Comparison of ENCODE assay signal across 14 mouse cellular contexts in the genomic region with DNA sequence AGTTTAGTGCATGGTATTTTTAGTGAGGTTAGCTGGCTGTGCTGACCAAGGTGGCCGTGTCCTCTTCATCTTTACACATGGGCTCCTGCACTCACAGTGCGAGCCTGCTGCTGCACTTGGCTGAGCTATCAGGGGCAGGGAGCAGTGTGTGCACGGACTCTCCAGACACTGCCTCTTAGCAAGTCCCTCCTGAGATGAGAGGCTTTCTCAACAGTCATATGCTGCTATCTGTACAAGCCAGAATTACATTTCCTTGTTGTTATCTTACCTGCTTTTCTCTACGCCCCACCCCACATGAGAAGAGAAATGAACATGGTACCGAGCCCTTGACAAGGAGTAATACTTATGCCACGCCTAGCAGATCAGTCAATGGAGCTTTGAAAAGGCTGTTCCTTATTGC. TPM values are rescaled to one million over a fixed set of nuclear protein-coding genes. Genes with fewer than 3 reads are reported as not detected.
DNase-seq lines count a peak whose midpoint lies in the region; ATAC-seq and TF ChIP-seq lines count a peak whose summit lies in the region.
"Had no signal": no experiment of that assay in that cellular context is flagged by ENCODE, and none has a peak within 500 bp of the region (broad histone marks: within the 10 kb centered on the region; RNA-seq: fewer than 3 reads in every experiment).

No protein-coding gene starts in this region.

- H3K79me2 ChIP-seq in MEL (ENCODE audit: control insufficient read depth, insufficient read depth, low read length, poor library complexity) = peaks cover 21% of the 10 kb centered on the region

- H3K36me3 ChIP-seq in MEL (ENCODE audit: control insufficient read depth in 1 of 2, insufficient read depth in 2 of 2, low read length in 2 of 2) = peaks cover 44 to 67% of the 10 kb centered on the region in 2 experiments
- H3K36me3 ChIP-seq in liver, embryonic 11.5 days (ENCODE audit: control insufficient read depth, insufficient read depth, low read length) = peaks cover 51% of the 10 kb centered on the region
- peaks cover 22% of the 10 kb centered on the region for H3K36me3 ChIP-seq in small intestine, adult 2 months (ENCODE audit: control insufficient read depth, insufficient read depth, low read length)
- H3K36me3 ChIP-seq in hindbrain, embryonic 13.5 days = peaks cover 61% of the 10 kb centered on the region

- peak in 1 of 2 experiments; percentile 61; a peak in 2 of 4 replicates for TF ChIP-seq POLR2A in MEL (IDR thresholded peaks at IDR 0.05; ENCODE audit: control insufficient read depth in 1 of 2, insufficient read depth in 1 of 2, low read depth in 1 of 2, low read length in 2 of 2, poor library complexity in 1 of 2)
- TF ChIP-seq POLR2A in small intestine, adult 2 months (IDR thresholded peaks at IDR 0.05; ENCODE audit: low read depth, low read length) = no peak

- TF ChIP-seq EP300 in MEL (IDR thresholded peaks at IDR 0.05; ENCODE audit: low read depth in 1 of 2, low read length in 2 of 2) = peak; percentile 82 to 91

- no peaks in the 10 kb centered on the region for H3K9me3 ChIP-seq in MEL (replicated peaks; ENCODE audit: insufficient read depth, low read length)
- peaks cover 3% of the 10 kb centered on the region; the same call in 1 of the 2 replicates for H3K9me3 ChIP-seq in liver, embryonic 11.5 days (ENCODE audit: control insufficient read depth, low read length)
- H3K9me3 ChIP-seq in hindbrain, embryonic 13.5 days = no peaks in the 10 kb centered on the region
- H3K9me3 ChIP-seq: neural tube, embryonic 13.5 days had no signal

- no peak overlapping the region for H3K4me3 ChIP-seq in MEL (ENCODE audit: control insufficient read depth in 1 of 2, insufficient read depth in 1 of 2, low read depth in 2 of 2, low read length in 2 of 2)
- no peak overlapping the region; the same call in 1 of the 2 replicates for H3K4me3 ChIP-seq in liver, embryonic 11.5 days (ENCODE audit: low read depth, low read length)
- H3K4me3 ChIP-seq in small intestine, adult 2 months (ENCODE audit: low read depth, low read length) = no peak overlapping the region
- no peak overlapping the region for H3K4me3 ChIP-seq in hindbrain, embryonic 13.5 days
- H3K4me3 ChIP-seq: left cerebral cortex, adult 2 months; midbrain, embryonic 10.5 days; neural tube, embryonic 13.5 days had no signal

- ATAC-seq in common myeloid progenitor, adult 5-6 weeks (replicated peaks; ENCODE audit: low read depth, poor library complexity, severe bottlenecking) = peak; percentile 77
- ATAC-seq in liver, embryonic 11.5 days (replicated peaks; ENCODE audit: low FRiP score) = peak; percentile 99
- no peak for ATAC-seq in hindbrain, embryonic 13.5 days (ENCODE audit: low FRiP score)
- ATAC-seq: lung, postnatal 0 days had no signal

- peak; percentile 90 for DNase-seq in MEL (ENCODE audit: low read depth, low spot score)
- no peak for DNase-seq in liver, embryonic 11.5 days (ENCODE audit: low spot score)
- no peak for DNase-seq in adrenal gland, postnatal 25 days
- DNase-seq in right cerebral cortex, adult 18-20 months = no peak
- DNase-seq: adrenal gland, adult 8-10 months; cerebellum, adult 9-11 months; gastrocnemius, postnatal 25 days had no signal

- peak overlapping the region; percentile 54 for H3K4me2 ChIP-seq in liver, embryonic 11.5 days
- no peak overlapping the region for H3K4me2 ChIP-seq in hindbrain, embryonic 13.5 days
- H3K4me2 ChIP-seq: neural tube, embryonic 13.5 days had no signal

- 47% methylated on average over 6 of the region's 6 CpGs for WGBS in liver, embryonic 11.5 days
- WGBS in small intestine, adult 2 months = 31% methylated on average over 6 of the region's 6 CpGs
- 97% methylated on average over 6 of the region's 6 CpGs for WGBS in hindbrain, embryonic 13.5 days

- TF ChIP-seq CTCF in MEL (IDR thresholded peaks at IDR 0.05 in 2 of 3, conservative IDR thresholded peaks at IDR 0.05 in 1 of 3; ENCODE audit: control insufficient read depth in 1 of 3, insufficient read depth in 1 of 3, low read depth in 2 of 3, low read length in 3 of 3, poor library complexity in 1 of 3, severe bottlenecking in 1 of 3) = no peak
- no peak for TF ChIP-seq CTCF in small intestine, adult 2 months (IDR thresholded peaks at IDR 0.05; ENCODE audit: extremely low read depth, insufficient read length, insufficient replicate concordance, low read depth, low read length)

- H3K4me1 ChIP-seq in MEL (ENCODE audit: control insufficient read depth in 1 of 2, insufficient read depth in 2 of 2, low read length in 2 of 2) = peaks cover 19 to 21% of the 10 kb centered on the region in 2 experiments
- H3K4me1 ChIP-seq in liver, embryonic 11.5 days (replicated peaks; ENCODE audit: control insufficient read depth, insufficient read depth, low read length) = peaks cover 26% of the 10 kb centered on the region
- peaks cover 23% of the 10 kb centered on the region for H3K4me1 ChIP-seq in small intestine, adult 2 months (ENCODE audit: control insufficient read depth, insufficient read depth, insufficient read length, low read length)
- no peaks in the 10 kb centered on the region for H3K4me1 ChIP-seq in hindbrain, embryonic 13.5 days (replicated peaks)
- H3K4me1 ChIP-seq: midbrain, embryonic 10.5 days; neural tube, embryonic 13.5 days had no signal

- no peak for TF ChIP-seq RAD21 in MEL (IDR thresholded peaks at IDR 0.05; ENCODE audit: low read depth, low read length)

- no peak overlapping the region; the same call in 1 of the 2 replicates for H3K9ac ChIP-seq in MEL (ENCODE audit: control insufficient read depth, low read depth, low read length, poor library complexity, severe bottlenecking)
- no peak overlapping the region for H3K9ac ChIP-seq in liver, embryonic 11.5 days (ENCODE audit: low read depth, low read length)
- no peak overlapping the region for H3K9ac ChIP-seq in hindbrain, embryonic 13.5 days
- H3K9ac ChIP-seq: neural tube, embryonic 13.5 days had no signal

- H3K27me3 ChIP-seq in MEL (ENCODE audit: control insufficient read depth in 1 of 2, insufficient read depth in 2 of 2, low read length in 2 of 2) = no peaks in the 10 kb centered on the region
- H3K27me3 ChIP-seq in liver, embryonic 11.5 days (replicated peaks; ENCODE audit: control insufficient read depth, insufficient read depth, low read length) = no peaks in the 10 kb centered on the region
- H3K27me3 ChIP-seq in small intestine, adult 2 months (ENCODE audit: control insufficient read depth, insufficient read depth, low read length) = no peaks in the 10 kb centered on the region
- no peaks in the 10 kb centered on the region for H3K27me3 ChIP-seq in hindbrain, embryonic 13.5 days
- H3K27me3 ChIP-seq: neural tube, embryonic 13.5 days had no signal

- peak overlapping the region; percentile 68 for H3K27ac ChIP-seq in MEL (ENCODE audit: control insufficient read depth, low read depth, low read length)
- peak overlapping the region; percentile 86 for H3K27ac ChIP-seq in liver, embryonic 11.5 days (ENCODE audit: low read depth, low read length)
- H3K27ac ChIP-seq in small intestine, adult 2 months (ENCODE audit: insufficient read depth, low read depth, low read length) = peak overlapping the region; percentile 96
- H3K27ac ChIP-seq in hindbrain, embryonic 13.5 days = no peak overlapping the region
- H3K27ac ChIP-seq: left cerebral cortex, adult 2 months; midbrain, embryonic 10.5 days; neural tube, embryonic 13.5 days had no signal

TF ChIP-seq in MEL, 35 proteins besides CTCF, POLR2A, EP300 and RAD21 (continues in another document):
- TF ChIP-seq BHLHE40 (IDR thresholded peaks at IDR 0.05; ENCODE audit: borderline replicate concordance, low read depth, low read length) = no peak
- TF ChIP-seq POLR2AphosphoS2 (IDR thresholded peaks at IDR 0.05; ENCODE audit: low read length) = no peak
- TF ChIP-seq MAZ (IDR thresholded peaks at IDR 0.05; ENCODE audit: low read depth, low read length) = no peak
- TF ChIP-seq ZC3H11A (IDR thresholded peaks at IDR 0.05; ENCODE audit: low read depth, low read length) = no peak
- no peak for TF ChIP-seq POLR2AphosphoS5 (IDR thresholded peaks at IDR 0.05; ENCODE audit: borderline replicate concordance, low read depth, low read length)
- peak; percentile 72 for TF ChIP-seq MYC (IDR thresholded peaks at IDR 0.05; ENCODE audit: low read depth, low read length)
- no peak for TF ChIP-seq ZKSCAN1 (IDR thresholded peaks at IDR 0.05; ENCODE audit: low read depth, low read length)
- TF ChIP-seq RCOR1 (IDR thresholded peaks at IDR 0.05; ENCODE audit: low read depth, low read length) = no peak; the same call in 1 of the 2 replicates
- no peak for TF ChIP-seq HCFC1 (IDR thresholded peaks at IDR 0.05; ENCODE audit: low read depth, low read length)
- 0 out of 2 replicates have a peak, but pooled peaks have one; percentile 47 for TF ChIP-seq ELF1 (IDR thresholded peaks at IDR 0.05; ENCODE audit: low read depth, low read length)
- TF ChIP-seq MAX (IDR thresholded peaks at IDR 0.05; ENCODE audit: low read length) = peak; percentile 31; the same call in 1 of the 2 replicates
- TF ChIP-seq MYB (IDR thresholded peaks at IDR 0.05; ENCODE audit: low read depth, low read length) = peak; percentile 49; the same call in 1 of the 2 replicates
- TF ChIP-seq MAFK (IDR thresholded peaks at IDR 0.05; ENCODE audit: borderline replicate concordance, low read depth, low read length) = no peak
- TF ChIP-seq TCF12 (IDR thresholded peaks at IDR 0.05; ENCODE audit: low read depth, low read length) = peak; percentile 86
- TF ChIP-seq SIN3A (IDR thresholded peaks at IDR 0.05; ENCODE audit: low read length) = peak; percentile 71

RNA-seq across cellular contexts. Expression of a gene that starts 25.4 kb away (rescaled TPM):
- 192 and 256 TPM in 2 replicates for total RNA-seq in MEL (2012; rRNA removed)
- polyA plus RNA-seq in MEL (2012; ENCODE audit: insufficient read depth in 1 of 2, insufficient read length in 2 of 2, low read depth in 1 of 2, low replicate concordance in 2 of 2, missing spikeins in 1 of 2) = 100 to 1,000 TPM in 1 of 2 experiments, not detected in 1; 176 TPM
- 98.8 and 100 TPM in 2 replicates for total RNA-seq in common myeloid progenitor, adult 5-6 weeks (2017)
- polyA plus RNA-seq in liver, embryonic 11.5 days (2014; fragmentation: Nextera tagmentation; extraction: Ambion mirVana) = 137 and 153 TPM in 2 replicates
- 86.5 and 112 TPM in 2 replicates for polyA plus RNA-seq in small intestine, adult 2 months (2012; rRNA removed)
- 53.0 and 55.0 TPM in 2 replicates for polyA plus RNA-seq in hindbrain, embryonic 13.5 days (2015; fragmentation: Nextera tagmentation; extraction: Ambion mirVana)
- 43.6 and 45.5 TPM in 2 replicates for total RNA-seq in adrenal gland, postnatal 25 days (2021)

RNA-seq across cellular contexts. Expression of a gene that starts 44.6 kb away (rescaled TPM):
- 111 and 161 TPM in 2 replicates for total RNA-seq in MEL (2012; rRNA removed)
- 10 to 100 TPM in 1 of 2 experiments, not detected in 1; 95.5 TPM for polyA plus RNA-seq in MEL (2012; ENCODE audit: insufficient read depth in 1 of 2, insufficient read length in 2 of 2, low read depth in 1 of 2, low replicate concordance in 2 of 2, missing spikeins in 1 of 2)
- 221 and 259 TPM in 2 replicates for total RNA-seq in common myeloid progenitor, adult 5-6 weeks (2017)
- polyA plus RNA-seq in liver, embryonic 11.5 days (2014; fragmentation: Nextera tagmentation; extraction: Ambion mirVana) = 144 and 148 TPM in 2 replicates
- 0.65 and 0.83 TPM in 2 replicates for polyA plus RNA-seq in small intestine, adult 2 months (2012; rRNA removed)
- 72.9 and 82.1 TPM in 2 replicates for polyA plus RNA-seq in hindbrain, embryonic 13.5 days (2015; fragmentation: Nextera tagmentation; extraction: Ambion mirVana)
- total RNA-seq in adrenal gland, postnatal 25 days (2021) = 47.5 and 79.0 TPM in 2 replicates
